Mouse (Mus musculus) heart, embryonic 15.5 days (tissue): Measurements from ENCODE around the gene Tedc2. TPM values are rescaled to one million over a fixed set of nuclear protein-coding genes. Genes with fewer than 3 reads are reported as not detected.

Experiments
- ATAC-seq: fragments of 200-750 bp; cut with Nextera tagmentation; replicated peaks from 2 replicates; pipeline ENCODE4 v1.8.0; 2017; ENCODE audit warnings: low read depth, moderate TSS enrichment; ENCODE audit not compliant: insufficient number of reproducible peaks, insufficient read depth, low FRiP score
- H3K27ac ChIP-seq: fragments of 300-500 bp; sonication (generic); 2 replicates; pipeline ENCODE4 v1.5.1; 2015; ENCODE audit warnings: mild to moderate bottlenecking, inconsistent platforms
- H3K27me3 ChIP-seq: fragments of 300-500 bp; sonication (generic); 2 replicates; pipeline ENCODE4 v1.6.1; 2015; ENCODE audit warnings: inconsistent platforms
- H3K36me3 ChIP-seq: fragments of 300-500 bp; sonication (generic); 2 replicates; pipeline ENCODE4 v1.6.1; 2015; ENCODE audit warnings: mild to moderate bottlenecking, inconsistent platforms
- H3K4me1 ChIP-seq: fragments of 300-500 bp; sonication (generic); replicated peaks from 2 replicates; pipeline ENCODE4 v1.6.1; 2015; ENCODE audit warnings: inconsistent platforms
- H3K4me2 ChIP-seq: fragments of 300-500 bp; sonication (generic); 2 replicates; pipeline ENCODE4 v1.6.1; 2015; ENCODE audit warnings: inconsistent platforms, mild to moderate bottlenecking, moderate library complexity
- H3K4me3 ChIP-seq: fragments of 300-500 bp; sonication (generic); 2 replicates; pipeline ENCODE4 v1.5.1; 2015; ENCODE audit warnings: mild to moderate bottlenecking, inconsistent platforms
- H3K9ac ChIP-seq: fragments of 300-500 bp; sonication (generic); 2 replicates; pipeline ENCODE4 v1.6.1; 2015; ENCODE audit warnings: mild to moderate bottlenecking, inconsistent platforms
- H3K9me3 ChIP-seq: fragments of 300-500 bp; sonication (generic); replicated peaks from 2 replicates; pipeline ENCODE4 v1.6.1; 2016; ENCODE audit warnings: inconsistent platforms
- WGBS: fragments of 180-500 bp; shearing (Covaris S2); methylation state at CpG from one replicate; pipeline ENCODE4 v1.1.7; 2015; ENCODE audit warnings: mixed read lengths; 5-methylcytosine and 5-hydroxymethylcytosine counted together
- polyA plus RNA-seq: library from polyadenylated mRNA; unstranded; fragments of >200 nt; fragmentation: Nextera tagmentation; extraction: Ambion mirVana; gene quantifications from 2 replicates; pipeline ENCODE4 v1.2.1, GENCODE M21; 2015

Tedc2 gene
- polyA plus RNA-seq, 1 experiment from 2014 or later, result 4.3 TPM

- H3K4me2 ChIP-seq, result no peak overlapping the region
- H3K4me1 ChIP-seq, result peaks cover under 1% of the 10 kb centered on the region
- no peak for ATAC-seq
- 83% methylated on average over 4 of the region's 4 CpGs for WGBS
- no peak overlapping the region for H3K9ac ChIP-seq
- peaks cover 86% of the 10 kb centered on the region for H3K36me3 ChIP-seq
- H3K4me3 ChIP-seq, result no peak overlapping the region
- H3K27ac ChIP-seq, result no peak overlapping the region
- H3K9me3 ChIP-seq, result no peaks in the 10 kb centered on the region
- no peaks in the 10 kb centered on the region for H3K27me3 ChIP-seq
Measured at GRCm38 (mm10) chr17:24243311-24243969, 22.8 kb upstream of the Tedc2 start.

DNA sequence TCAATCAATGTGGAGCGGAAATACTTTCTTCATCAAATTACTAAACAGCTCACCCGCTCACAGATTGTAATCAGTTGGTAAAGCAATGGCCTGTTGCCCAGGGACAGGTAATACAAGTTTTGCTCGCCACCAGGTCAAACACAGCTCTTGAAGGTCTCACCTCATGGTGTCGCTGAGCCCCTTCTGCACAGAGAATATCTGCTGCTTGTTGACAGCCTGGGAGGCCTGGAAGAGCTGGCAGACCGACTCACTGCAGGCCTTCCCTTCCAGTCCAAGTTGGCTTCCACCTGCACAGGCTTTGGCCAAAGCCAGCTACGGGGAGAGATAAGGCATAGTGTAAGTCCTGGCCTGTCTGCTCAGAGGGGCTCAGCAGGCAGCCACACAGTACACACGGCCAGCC is 16.3 kb upstream of the Tedc2 start:
- H3K27ac ChIP-seq, result no peak overlapping the region
- H3K4me3 ChIP-seq, result no peak overlapping the region
- peaks cover 94% of the 10 kb centered on the region for H3K36me3 ChIP-seq
- H3K27me3 ChIP-seq, result no peaks in the 10 kb centered on the region
- no peak overlapping the region for H3K4me2 ChIP-seq
- no peak overlapping the region for H3K9ac ChIP-seq
- WGBS, result 80% methylated on average over 7 of the region's 7 CpGs
- 0 out of 2 replicates have a peak, but pooled peaks have one; percentile 60 for ATAC-seq
- no peaks in the 10 kb centered on the region for H3K9me3 ChIP-seq
- H3K4me1 ChIP-seq, result peaks cover 2% of the 10 kb centered on the region

- Histone ChIP-seq H3K9me3 (no peaks in the 10 kb centered on the region), H3K36me3 (peaks cover 90% of the 10 kb centered on the region), H3K4me3 (no peak overlapping the region), H3K9ac (no peak overlapping the region), H3K4me1 (peaks cover 2% of the 10 kb centered on the region), H3K27ac (no peak overlapping the region), H3K27me3 (no peaks in the 10 kb centered on the region), H3K4me2 (no peak overlapping the region)
- 90% methylated on average over 1 of the region's 1 CpGs for WGBS
- ATAC-seq, result no peak
Measured at GRCm38 (mm10) chr17:24236479-24236878, 15.8 kb upstream of the Tedc2 start.

GRCm38 (mm10) chr17:24227941-24228340 is 7.3 kb upstream of the Tedc2 start:
- H3K4me2 ChIP-seq, result no peak overlapping the region
- no peaks in the 10 kb centered on the region for H3K27me3 ChIP-seq
- H3K27ac ChIP-seq, result no peak overlapping the region
- H3K9ac ChIP-seq, result no peak overlapping the region
- H3K36me3 ChIP-seq, result peaks cover 81% of the 10 kb centered on the region
- H3K9me3 ChIP-seq, result no peaks in the 10 kb centered on the region
- H3K4me3 ChIP-seq, result no peak overlapping the region
- WGBS, result 81% methylated on average over 7 of the region's 7 CpGs
- no peaks in the 10 kb centered on the region for H3K4me1 ChIP-seq
- no peak for ATAC-seq

- Histone ChIP-seq H3K4me1 (no peaks in the 10 kb centered on the region), H3K27ac (no peak overlapping the region), H3K4me2 (no peak overlapping the region), H3K27me3 (no peaks in the 10 kb centered on the region), H3K9me3 (no peaks in the 10 kb centered on the region), H3K36me3 (peaks cover 81% of the 10 kb centered on the region), H3K9ac (no peak overlapping the region), H3K4me3 (no peak overlapping the region)
- no peak for ATAC-seq
- WGBS, result 92% methylated on average over 8 of the region's 8 CpGs
Measured at GRCm38 (mm10) chr17:24226721-24227120, 6.1 kb upstream of the Tedc2 start.

DNA sequence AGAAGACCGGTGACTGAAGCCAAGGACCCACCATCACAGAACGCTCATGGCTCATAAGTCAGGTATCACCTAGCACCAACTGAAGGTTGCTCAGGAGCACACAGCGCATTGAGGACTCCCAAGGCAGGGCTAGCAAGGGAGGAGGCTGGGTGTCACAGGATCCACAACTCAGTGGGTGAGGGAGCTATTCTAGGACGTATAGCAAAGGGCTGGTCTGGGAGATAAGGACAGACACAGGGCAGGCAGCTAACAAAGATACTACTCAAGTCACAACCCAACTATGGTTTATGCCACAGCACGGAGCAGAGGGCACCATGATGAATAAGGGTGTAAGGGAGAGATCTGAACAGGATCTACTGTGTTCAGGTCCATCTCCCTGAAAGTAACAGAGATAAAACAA is 5.2 kb upstream of the Tedc2 start:
- H3K36me3 ChIP-seq, result peaks cover 75% of the 10 kb centered on the region
- H3K4me2 ChIP-seq, result no peak overlapping the region
- H3K9me3 ChIP-seq, result no peaks in the 10 kb centered on the region
- ATAC-seq, result no peak
- H3K27ac ChIP-seq, result no peak overlapping the region
- no peak overlapping the region for H3K9ac ChIP-seq
- no peak overlapping the region for H3K4me3 ChIP-seq
- WGBS, result 85% methylated on average over 5 of the region's 5 CpGs
- H3K4me1 ChIP-seq, result peaks cover 4% of the 10 kb centered on the region
- H3K27me3 ChIP-seq, result no peaks in the 10 kb centered on the region

GRCm38 (mm10) chr17:24224741-24225140 is 4.1 kb upstream of the Tedc2 start:
- ATAC-seq, result no peak
- no peak overlapping the region for H3K4me3 ChIP-seq
- WGBS, result 86% methylated on average over 10 of the region's 10 CpGs
- no peak overlapping the region for H3K27ac ChIP-seq
- H3K9ac ChIP-seq, result no peak overlapping the region
- H3K9me3 ChIP-seq, result no peaks in the 10 kb centered on the region
- peaks cover 64% of the 10 kb centered on the region for H3K36me3 ChIP-seq
- H3K4me1 ChIP-seq, result peaks cover 10% of the 10 kb centered on the region
- no peak overlapping the region for H3K4me2 ChIP-seq
- H3K27me3 ChIP-seq, result no peaks in the 10 kb centered on the region

GRCm38 (mm10) chr17:24223513-24223912 is 2.9 kb upstream of the Tedc2 start:
- no peak overlapping the region for H3K9ac ChIP-seq
- no peak overlapping the region for H3K4me3 ChIP-seq
- 78% methylated on average over 5 of the region's 5 CpGs for WGBS
- peaks cover 54% of the 10 kb centered on the region for H3K36me3 ChIP-seq
- H3K4me2 ChIP-seq, result no peak overlapping the region
- no peak for ATAC-seq
- no peaks in the 10 kb centered on the region for H3K27me3 ChIP-seq
- H3K27ac ChIP-seq, result no peak overlapping the region
- H3K4me1 ChIP-seq, result peaks cover 15% of the 10 kb centered on the region
- no peaks in the 10 kb centered on the region for H3K9me3 ChIP-seq

DNA sequence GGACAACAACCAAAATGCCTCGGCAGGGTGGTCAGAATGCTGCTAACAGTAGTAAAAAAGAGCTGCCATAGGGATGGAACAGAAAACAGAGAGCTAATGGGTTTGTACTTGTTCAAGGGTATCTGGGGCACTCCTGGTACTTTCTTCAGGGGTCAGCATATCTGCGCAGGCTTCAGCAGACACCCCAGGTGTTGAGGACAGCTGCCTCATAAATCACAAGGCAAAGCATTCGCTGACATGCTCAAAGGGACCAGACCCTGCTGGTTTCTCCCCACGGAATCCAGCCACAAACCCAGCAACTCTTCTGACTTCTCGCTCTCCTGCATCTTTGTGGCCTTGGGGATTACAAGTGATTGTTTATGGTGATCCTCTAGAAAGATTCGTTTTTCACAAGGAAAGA is 2.0 kb upstream of the Tedc2 start:
- no peak overlapping the region for H3K4me3 ChIP-seq
- no peak overlapping the region for H3K27ac ChIP-seq
- ATAC-seq, result no peak
- H3K9ac ChIP-seq, result no peak overlapping the region
- 74% methylated on average over 6 of the region's 6 CpGs for WGBS
- no peak overlapping the region for H3K4me2 ChIP-seq
- H3K4me1 ChIP-seq, result peaks cover 15% of the 10 kb centered on the region
- no peaks in the 10 kb centered on the region for H3K9me3 ChIP-seq
- H3K36me3 ChIP-seq, result peaks cover 47% of the 10 kb centered on the region
- no peaks in the 10 kb centered on the region for H3K27me3 ChIP-seq

DNA sequence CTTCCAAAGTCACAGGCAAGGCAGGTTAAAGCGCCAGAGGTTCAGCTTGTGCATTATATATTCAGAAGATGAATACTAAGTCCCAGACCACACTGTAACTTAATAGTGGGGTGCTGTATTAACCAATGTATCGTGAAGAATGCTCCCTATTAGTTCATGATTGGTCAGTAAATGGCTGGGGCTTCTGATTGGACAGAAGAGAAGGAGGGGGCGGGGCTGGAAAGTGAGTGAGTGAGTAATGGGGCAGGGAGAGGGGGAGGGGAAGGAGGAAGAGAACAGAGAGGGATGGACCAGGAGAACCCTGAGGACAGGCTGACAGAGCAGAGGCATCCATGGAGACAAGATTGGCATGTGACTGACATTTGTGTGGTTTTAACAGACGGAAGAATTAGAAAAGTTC is 3.8 kb downstream of the Tedc2 start:
- Histone ChIP-seq H3K9ac (no peak overlapping the region), H3K4me1 (peaks cover 20% of the 10 kb centered on the region), H3K27me3 (peaks cover 8% of the 10 kb centered on the region; the same call in 1 of the 2 replicates), H3K4me3 (no peak overlapping the region), H3K36me3 (peaks cover 14% of the 10 kb centered on the region), H3K9me3 (no peaks in the 10 kb centered on the region), H3K4me2 (no peak overlapping the region), H3K27ac (no peak overlapping the region)
- no peak for ATAC-seq
- WGBS, result 79% methylated on average over 4 of the region's 4 CpGs

GRCm38 (mm10) chr17:24213186-24213585 is 7.5 kb downstream of the Tedc2 start:
- 77% methylated on average over 6 of the region's 6 CpGs for WGBS
- Histone ChIP-seq H3K36me3 (peaks cover 14% of the 10 kb centered on the region), H3K9me3 (no peaks in the 10 kb centered on the region), H3K4me3 (no peak overlapping the region), H3K27ac (no peak overlapping the region), H3K9ac (no peak overlapping the region), H3K27me3 (peaks cover 29% of the 10 kb centered on the region), H3K4me1 (peaks cover 32% of the 10 kb centered on the region), H3K4me2 (no peak overlapping the region)
- no peak for ATAC-seq

- Histone ChIP-seq H3K9ac (no peak overlapping the region), H3K27ac (no peak overlapping the region), H3K4me3 (peak overlapping the region; percentile 50), H3K4me2 (peak overlapping the region; percentile 90), H3K36me3 (peaks cover 12% of the 10 kb centered on the region), H3K4me1 (peaks cover 38% of the 10 kb centered on the region), H3K27me3 (peaks cover 35% of the 10 kb centered on the region), H3K9me3 (no peaks in the 10 kb centered on the region)
- 30% methylated on average over 5 of the region's 5 CpGs for WGBS
- ATAC-seq, result no peak
Measured at GRCm38 (mm10) chr17:24212441-24213018, 8.1 kb downstream of the Tedc2 start.
